Mouse (Mus musculus) limb, embryonic 11.5 days (tissue): ENCODE data around the gene Gm12258. TPM values are rescaled to one million over a fixed set of nuclear protein-coding genes. Genes with fewer than 3 reads are reported as not detected.

Experiments
- ATAC-seq: fragments of 200-750 bp; cut with Nextera tagmentation; 2 replicates; pipeline ENCODE4 v1.8.0; 2017; ENCODE audit warnings: low read depth; ENCODE audit not compliant: insufficient number of reproducible peaks, low FRiP score, low TSS enrichment
- DNase-seq: peaks from one replicate; pipeline ENCODE4 v3.0.0-alpha.2; 2015; ENCODE audit warnings: low spot score
- H3K27ac ChIP-seq: fragments of 300-500 bp; sonication (generic); replicated peaks from 2 replicates; pipeline ENCODE4 v1.5.1; 2014; ENCODE audit warnings: low read depth, mild to moderate bottlenecking, low read length
- H3K27me3 ChIP-seq: fragments of 300-500 bp; sonication (generic); 2 replicates; pipeline ENCODE4 v1.6.1; 2014; ENCODE audit warnings: mild to moderate bottlenecking, low read length, mixed read lengths; ENCODE audit not compliant: control insufficient read depth, insufficient read depth
- H3K36me3 ChIP-seq: fragments of 300-500 bp; sonication (generic); 2 replicates; pipeline ENCODE4 v1.6.1; 2014; ENCODE audit warnings: mild to moderate bottlenecking, low read length, moderate library complexity, mixed read lengths; ENCODE audit not compliant: control insufficient read depth, insufficient read depth
- H3K4me1 ChIP-seq: fragments of 300-500 bp; sonication (generic); 2 replicates; pipeline ENCODE4 v1.6.1; 2014; ENCODE audit warnings: low read length, mixed read lengths; ENCODE audit not compliant: control insufficient read depth, insufficient read depth
- H3K4me2 ChIP-seq: fragments of 300-500 bp; sonication (generic); 2 replicates; pipeline ENCODE4 v1.6.1; 2014; ENCODE audit warnings: low read depth, mild to moderate bottlenecking, moderate library complexity; ENCODE audit not compliant: severe bottlenecking
- H3K4me3 ChIP-seq: fragments of 300-500 bp; sonication (generic); 2 replicates; pipeline ENCODE4 v1.5.1; 2014; ENCODE audit warnings: low read depth, low read length
- H3K9ac ChIP-seq: fragments of 300-500 bp; sonication (generic); 2 replicates; pipeline ENCODE4 v1.6.1; 2014; ENCODE audit warnings: mild to moderate bottlenecking, low read length
- H3K9me3 ChIP-seq: fragments of 300-500 bp; sonication (generic); 2 replicates; pipeline ENCODE4 v1.6.1; 2016; ENCODE audit warnings: low read length; ENCODE audit not compliant: control insufficient read depth
- WGBS: fragments of 180-500 bp; shearing (Covaris S2); extraction: QIAGEN DNeasy Blood & Tissue Kit; methylation state at CpG from one replicate; pipeline ENCODE4 v1.1.7; 2014; 5-methylcytosine and 5-hydroxymethylcytosine counted together
- polyA plus RNA-seq: library from polyadenylated mRNA; unstranded; fragments of >200 nt; fragmentation: Nextera tagmentation; extraction: Ambion mirVana; gene quantifications from 2 replicates; pipeline ENCODE4 v1.2.1, GENCODE M21; 2014

Gm12258 gene
- polyA plus RNA-seq, 1 experiment from 2014 or later, result 12.0 TPM

DNA sequence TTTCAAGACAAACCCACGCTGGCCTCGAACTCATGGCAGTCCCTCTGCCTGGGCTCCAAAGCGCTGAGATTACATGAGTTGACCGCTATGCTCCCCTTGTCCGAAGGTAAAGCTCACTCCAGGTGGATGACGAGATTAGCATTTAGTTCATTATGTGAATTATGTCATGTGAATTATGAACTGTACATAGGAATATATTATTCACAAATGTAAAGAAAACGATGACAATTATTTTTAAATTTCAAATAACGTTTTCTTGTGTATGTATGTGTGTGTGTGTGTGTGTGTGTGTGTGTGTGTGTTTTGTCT is 57.4 kb downstream of the Gm12258 start:
- no peaks in the 10 kb centered on the region for H3K4me1 ChIP-seq
- peaks cover 4% of the 10 kb centered on the region; the same call in 1 of the 2 replicates for H3K36me3 ChIP-seq
- DNase-seq (no peak), ATAC-seq (0 out of 2 replicates have a peak, but pooled peaks have one; percentile 7)
- H3K4me3 ChIP-seq, result peak overlapping the region; percentile 85
- no peaks in the 10 kb centered on the region for H3K27me3 ChIP-seq
- no peaks in the 10 kb centered on the region for H3K9me3 ChIP-seq
- no peak overlapping the region for H3K27ac ChIP-seq
- WGBS, result 7% methylated on average over 8 of the region's 8 CpGs
- peak overlapping the region; percentile 88 for H3K4me2 ChIP-seq
- no peak overlapping the region for H3K9ac ChIP-seq

DNA sequence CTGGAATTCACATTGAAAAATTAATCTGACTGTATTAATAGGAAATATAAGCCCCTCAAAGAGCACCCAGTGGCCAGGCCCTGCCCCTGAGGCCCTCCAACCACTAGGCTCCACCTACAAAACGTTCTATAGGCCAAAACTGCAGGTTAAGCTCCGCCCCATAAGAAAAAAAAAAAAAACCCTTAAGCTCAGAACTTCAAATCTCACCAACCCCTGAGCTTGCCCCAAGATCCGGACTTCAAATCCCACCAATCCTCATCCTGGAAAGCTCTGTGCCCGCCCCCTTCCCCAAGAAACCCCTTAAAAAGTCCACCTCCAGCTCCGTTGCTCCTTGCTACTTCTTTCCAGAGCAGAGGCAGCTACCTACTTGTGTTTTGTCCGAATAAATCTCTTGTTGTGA is 57.9 kb downstream of the Gm12258 start:
- no peak overlapping the region for H3K9ac ChIP-seq
- no peaks in the 10 kb centered on the region for H3K4me1 ChIP-seq
- ATAC-seq, result no peak
- WGBS, result 48% methylated on average over 6 of the region's 6 CpGs
- DNase-seq, result no peak
- no peak overlapping the region for H3K4me3 ChIP-seq
- no peaks in the 10 kb centered on the region for H3K9me3 ChIP-seq
- H3K27me3 ChIP-seq, result no peaks in the 10 kb centered on the region
- H3K36me3 ChIP-seq, result peaks cover 4% of the 10 kb centered on the region; the same call in 1 of the 2 replicates
- no peak overlapping the region for H3K27ac ChIP-seq
- no peak overlapping the region for H3K4me2 ChIP-seq

Other genes with a start within 250 kb of the Gm12258 start
- gene 2210407C18Rik, start 231.1 kb upstream of the Gm12258 start, polyA plus RNA-seq, result not detected in 2 replicates
- gene Olfr323, start 216.7 kb upstream of the Gm12258 start, polyA plus RNA-seq, result not detected in 2 replicates
- 0.08 and 0.38 TPM in 2 replicates for gene Trim58, start 206.7 kb upstream of the Gm12258 start, polyA plus RNA-seq
- gene Olfr322, start 188.4 kb upstream of the Gm12258 start, polyA plus RNA-seq, result not detected in 2 replicates
- gene Olfr320, start 166.1 kb upstream of the Gm12258 start, polyA plus RNA-seq, result not detected in 2 replicates
- gene Olfr319, start 148.0 kb upstream of the Gm12258 start, polyA plus RNA-seq, result not detected in 2 replicates
- not detected in 2 replicates for gene Olfr318, start 123.1 kb upstream of the Gm12258 start, polyA plus RNA-seq
- gene Olfr317, start 107.9 kb upstream of the Gm12258 start, polyA plus RNA-seq, result 0.07 TPM in 1 of 2 replicates, not detected in the other
- gene Olfr316, start 94.4 kb upstream of the Gm12258 start, polyA plus RNA-seq, result not detected in 2 replicates
- not detected in 2 replicates for gene Olfr315, start 74.0 kb upstream of the Gm12258 start, polyA plus RNA-seq
- gene Olfr314, start 64.2 kb upstream of the Gm12258 start, polyA plus RNA-seq, result not detected in 2 replicates
- gene Fam183b, start 45.2 kb upstream of the Gm12258 start, polyA plus RNA-seq, result not detected in 2 replicates
- gene Olfr313, start 32.2 kb upstream of the Gm12258 start, polyA plus RNA-seq, result not detected in 2 replicates
- not detected in 2 replicates for gene Olfr312, start 17.9 kb upstream of the Gm12258 start, polyA plus RNA-seq
- gene Olfr311, start 7.9 kb upstream of the Gm12258 start, polyA plus RNA-seq, result not detected in 2 replicates
- 9.4 and 10.4 TPM in 2 replicates for gene 2810021J22Rik, start 20.1 kb downstream of the Gm12258 start, polyA plus RNA-seq
- 8.7 and 11.1 TPM in 2 replicates for gene Zfp39, start 57.1 kb downstream of the Gm12258 start, polyA plus RNA-seq
- not detected in 2 replicates for gene Btnl10, start 70.8 kb downstream of the Gm12258 start, polyA plus RNA-seq
- 269 and 275 TPM in 2 replicates for gene Rnf187, start 91.8 kb downstream of the Gm12258 start, polyA plus RNA-seq
- gene Hist3h2ba, start 101.8 kb downstream of the Gm12258 start, polyA plus RNA-seq, result 8.8 and 11.1 TPM in 2 replicates
- 17.9 and 19.2 TPM in 2 replicates for gene Hist3h2a, start 107.5 kb downstream of the Gm12258 start, polyA plus RNA-seq
- gene Trim17, start 107.5 kb downstream of the Gm12258 start, polyA plus RNA-seq, result 0.25 and 0.27 TPM in 2 replicates
- gene Trim11, start 130.9 kb downstream of the Gm12258 start, polyA plus RNA-seq, result 19.0 and 20.5 TPM in 2 replicates